Mouse (Mus musculus) testis, adult 2 months (tissue): ENCODE results near the gene Srsf5.

ENCODE experiments used
- CTCF ChIP-seq: fragments of 200-500 bp; IDR thresholded peaks from 2 replicates; pipeline ENCODE4 v1.5.1; 2012; ENCODE audit warnings: low read depth, mild to moderate bottlenecking, inconsistent platforms, low read length, moderate library complexity; ENCODE audit not compliant: control insufficient read depth, insufficient read depth, insufficient replicate concordance
- POLR2A ChIP-seq: fragments of 200-500 bp; IDR thresholded peaks from 2 replicates; pipeline ENCODE4 v1.6.1; 2012; ENCODE audit warnings: low read depth, mild to moderate bottlenecking, inconsistent platforms, low read length, moderate library complexity; ENCODE audit not compliant: control insufficient read depth

- TF ChIP-seq CTCF: no peak
- no peak for TF ChIP-seq POLR2A
Measured at GRCm38 (mm10) chr12:80957961-80958360, 12.7 kb downstream of the Srsf5 start.
